Mouse (Mus musculus) layer of hippocampus, postnatal 25 days (tissue): ENCODE results near the gene Rxfp2. TPM values are rescaled to one million over a fixed set of nuclear protein-coding genes. Genes with fewer than 3 reads are reported as not detected.
A peak's percentile ranks its signal among the peaks of the same experiment; 100 is the strongest.

Experiments
- DNase-seq, 2 experiments: peaks; one replicate each; pipeline ENCODE4 v3.0.0; 2022; ENCODE audit warnings: mixed read lengths in 2 of 2, low spot score in 1 of 2; ENCODE audit errors: extremely low spot score in 1 of 2
- total RNA-seq, 2 experiments: library from RNA; stranded (reverse); gene quantifications; 2 replicates each; pipeline ENCODE4 v1.2.3; 2021

Gene Rxfp2
- total RNA-seq, 2 experiments from 2014 or later = not detected

- no peak for DNase-seq
Observed at GRCm38 (mm10) chr5:150111236-150111635, 92.8 kb downstream of the Rxfp2 start.

DNA sequence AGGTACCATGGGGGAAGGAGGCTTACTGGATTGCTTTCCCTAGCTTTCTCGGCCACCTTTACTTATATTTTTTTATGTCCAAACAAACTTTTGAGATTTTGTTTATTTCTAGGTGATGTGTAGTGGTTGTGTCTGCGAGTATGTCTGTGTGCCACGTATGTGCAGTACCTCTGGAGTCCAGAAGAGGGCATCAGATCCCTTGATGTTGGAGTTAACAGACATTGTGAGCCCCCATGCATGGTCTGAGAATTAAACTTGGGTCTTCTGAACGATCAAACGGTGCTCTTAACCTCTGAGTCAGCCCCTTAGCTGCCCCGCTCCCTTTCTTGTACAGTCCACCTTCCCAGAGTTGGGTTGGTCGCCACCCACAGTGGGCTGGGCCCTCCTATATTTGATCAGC, 95.5 kb downstream of the Rxfp2 start:
- peak in 1 of 2 experiments; percentile 11 for DNase-seq

- no peak for DNase-seq
Observed at GRCm38 (mm10) chr5:150114778-150115177, 96.3 kb downstream of the Rxfp2 start.

- no peak for DNase-seq
Observed at GRCm38 (mm10) chr5:150115271-150116092, 97.0 kb downstream of the Rxfp2 start.

GRCm38 (mm10) chr5:150116216-150116905, 97.9 kb downstream of the Rxfp2 start:
- DNase-seq = no peak

DNA sequence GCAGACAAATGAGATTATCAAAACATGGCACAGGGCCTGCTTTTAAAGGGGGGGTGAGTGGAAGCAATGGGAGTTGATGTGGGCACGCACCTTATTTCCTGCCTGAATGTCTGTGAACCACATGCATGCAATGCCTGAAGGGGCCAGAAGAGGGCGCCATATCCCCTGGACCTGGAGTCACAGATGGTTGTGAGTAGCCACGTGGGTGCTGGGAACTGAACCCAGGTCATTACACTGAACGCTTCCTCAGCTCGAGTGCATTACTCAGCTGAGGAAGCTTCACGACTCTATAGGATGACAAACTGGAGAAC, 98.4 kb downstream of the Rxfp2 start:
- DNase-seq = no peak

GRCm38 (mm10) chr5:150118124-150118454, 99.6 kb downstream of the Rxfp2 start:
- DNase-seq = no peak

DNA sequence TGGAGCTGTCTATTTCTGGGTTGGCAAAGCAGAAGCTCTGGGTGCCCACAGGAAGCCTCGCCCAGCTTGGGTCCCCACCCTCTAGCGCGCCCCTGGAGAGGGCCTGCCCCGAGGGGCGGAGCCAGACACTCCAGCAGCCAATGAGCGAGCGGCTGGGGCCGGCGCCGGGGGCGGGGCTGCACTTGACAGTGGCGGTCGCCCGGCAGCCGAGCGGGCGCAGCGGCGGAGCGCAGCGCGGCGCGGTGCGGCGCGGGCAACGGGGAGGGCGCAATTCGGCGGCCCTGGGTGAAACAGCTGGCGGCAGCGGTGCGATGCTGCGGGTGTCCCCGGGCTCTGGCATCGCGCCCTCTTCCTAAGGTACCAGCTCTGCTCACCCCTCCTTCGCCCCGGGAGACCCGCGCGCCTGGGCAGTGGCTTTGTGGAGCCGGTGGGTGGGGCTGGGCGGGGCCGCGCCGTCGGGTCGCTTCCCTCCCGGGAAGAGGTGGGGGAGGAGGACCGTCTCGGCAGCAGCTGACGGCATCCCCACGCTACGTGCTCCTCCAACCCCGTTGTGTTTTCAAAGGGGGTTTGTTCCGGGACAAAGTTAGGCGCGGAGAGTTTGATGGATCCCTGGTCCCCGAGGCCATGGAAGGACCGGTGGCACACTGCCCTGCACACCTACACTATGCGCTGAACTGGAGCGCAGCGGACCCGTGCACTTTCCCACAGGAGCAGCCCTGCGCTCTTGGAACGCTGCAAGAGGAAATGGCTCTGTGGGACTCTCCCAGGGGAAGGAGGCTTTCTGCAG, 100.2 kb downstream of the Rxfp2 start, which contains the start of gene Fry:
Fry (plus strand) TSS at position 191 of the 787 bp plus-strand sequence.
- DNase-seq = peak; percentile 87 to 91

- DNase-seq = no peak
Observed at GRCm38 (mm10) chr5:150120676-150121075, 102.2 kb downstream of the Rxfp2 start.

DNA sequence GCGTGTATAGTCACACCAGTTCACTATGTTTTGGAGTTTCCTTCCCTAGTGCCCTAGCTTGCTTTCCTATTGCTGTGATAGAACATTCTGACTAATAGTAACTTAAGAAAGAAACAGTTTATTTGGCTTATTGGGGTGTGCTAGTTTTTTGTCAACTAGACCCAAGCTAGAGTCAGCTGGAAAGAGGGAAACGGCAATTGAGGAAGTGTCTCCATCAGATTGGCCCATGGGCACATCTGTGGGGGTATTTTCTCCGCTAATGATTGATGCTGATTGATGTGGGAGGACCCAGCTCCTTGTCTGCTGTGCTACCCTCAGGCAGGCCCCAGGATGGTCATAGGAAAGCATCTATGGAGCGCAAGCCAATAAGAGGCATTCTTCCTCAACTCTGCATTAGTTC, 103.6 kb downstream of the Rxfp2 start:
- no peak for DNase-seq

DNA sequence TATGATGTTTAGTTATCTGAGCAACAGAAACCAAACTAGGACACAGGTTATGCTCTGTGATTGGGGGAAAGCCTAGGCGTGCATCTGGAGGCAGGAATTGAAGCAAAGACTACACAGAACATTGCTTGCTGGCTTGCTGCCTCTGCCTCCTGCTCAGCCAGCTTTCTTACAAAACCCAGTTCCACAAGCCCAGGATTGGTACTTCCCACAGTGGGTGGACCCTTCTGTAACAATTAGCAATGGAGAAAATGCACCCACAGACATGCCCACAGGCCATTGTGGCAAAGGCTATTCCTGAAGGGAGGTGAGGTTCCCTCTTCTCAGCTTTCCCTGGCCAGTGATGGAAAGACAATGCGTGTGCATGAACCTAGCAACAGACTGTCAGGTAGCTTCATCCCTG, 104.1 kb downstream of the Rxfp2 start:
- peak in 1 of 2 experiments; percentile 39 for DNase-seq

DNA sequence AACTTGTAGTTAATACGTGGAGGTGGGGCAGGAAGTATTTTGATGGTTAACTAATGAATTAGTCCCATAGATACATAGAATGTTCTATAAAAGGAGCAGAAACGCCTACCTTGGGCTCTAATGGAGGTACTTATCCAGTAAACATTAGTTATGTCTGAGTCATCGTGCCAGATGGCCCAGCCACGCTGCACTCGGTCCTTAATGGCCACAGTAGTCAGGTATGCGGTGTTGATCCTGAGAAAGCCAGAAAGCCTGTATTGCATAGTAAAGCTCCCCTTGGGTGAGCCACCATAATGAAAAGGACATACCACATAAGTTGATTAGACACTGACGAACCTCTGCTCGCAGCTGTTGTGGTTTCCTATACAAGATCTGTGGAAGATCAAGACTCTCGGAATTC, 107.4 kb downstream of the Rxfp2 start:
- DNase-seq = no peak

GRCm38 (mm10) chr5:150128432-150128831, 110.0 kb downstream of the Rxfp2 start:
- no peak for DNase-seq

DNA sequence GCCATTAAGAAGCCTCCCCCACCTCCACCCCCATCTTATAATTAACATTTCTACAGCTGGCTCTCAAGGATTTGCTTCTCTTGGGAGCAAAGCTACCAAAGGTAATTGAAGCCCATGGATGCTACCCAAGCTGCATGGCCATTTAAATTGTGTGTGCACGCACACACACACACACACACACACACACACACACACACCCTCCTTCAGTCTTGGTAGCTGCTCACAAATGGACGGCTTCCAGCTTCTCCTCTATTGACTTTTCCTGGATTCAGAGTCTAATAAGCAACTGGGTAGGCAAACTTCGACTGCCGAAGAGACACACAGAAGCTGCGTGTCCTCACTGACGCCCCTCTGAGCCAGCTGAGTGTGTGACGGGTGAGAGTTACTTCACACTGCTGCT, 111.7 kb downstream of the Rxfp2 start:
- DNase-seq = no peak

- DNase-seq = no peak
Observed at GRCm38 (mm10) chr5:150131166-150131565, 112.7 kb downstream of the Rxfp2 start.

Other genes starting within 250 kb of the Rxfp2 start
- gene Fry, start 100.0 kb downstream of the Rxfp2 start, total RNA-seq = 100 to 1,000 TPM; 195 to 242 TPM